Mouse (Mus musculus) cerebellum, adult 2 months (tissue): ENCODE results near the gene Fcgrt. TPM values are rescaled to one million over a fixed set of nuclear protein-coding genes. Genes with fewer than 3 reads are reported as not detected.

Experiments
- DNase-seq, 2 experiments: peaks; one replicate each; pipeline ENCODE4 v3.0.0; 2021
- H3K27ac ChIP-seq: fragments of 200-500 bp; 2 replicates; pipeline ENCODE4 v1.5.1; 2012; ENCODE audit warnings: low read length, control low read depth, inconsistent platforms; ENCODE audit not compliant: insufficient read depth
- H3K27me3 ChIP-seq: fragments of 200-500 bp; 2 replicates; pipeline ENCODE4 v1.6.1; 2012; ENCODE audit warnings: inconsistent platforms, mild to moderate bottlenecking, low read length, moderate library complexity; ENCODE audit not compliant: control insufficient read depth, insufficient read depth
- H3K4me1 ChIP-seq: fragments of 200-500 bp; 2 replicates; pipeline ENCODE4 v1.6.1; 2011; ENCODE audit warnings: low read length; ENCODE audit not compliant: control insufficient read depth, insufficient read depth
- H3K4me3 ChIP-seq: fragments of 200-500 bp; replicated peaks from 2 replicates; pipeline ENCODE3; 2011; ENCODE audit warnings: mild to moderate bottlenecking, low read depth, low read length, control low read depth; ENCODE audit not compliant: insufficient read depth
- CTCF ChIP-seq: fragments of 200-500 bp; IDR thresholded peaks from 2 replicates; pipeline ENCODE4 v1.5.1; 2011; ENCODE audit warnings: low read depth, mild to moderate bottlenecking, control low read depth, low read length, moderate library complexity, borderline replicate concordance; ENCODE audit not compliant: insufficient read depth
- POLR2A ChIP-seq: fragments of 200-500 bp; IDR thresholded peaks from 2 replicates; pipeline ENCODE4 v1.6.1; 2011; ENCODE audit warnings: low read length, control low read depth, borderline replicate concordance; ENCODE audit not compliant: insufficient read depth
- WGBS: fragments of 180-500 bp; shearing (Covaris S2); methylation state at CpG from one replicate; pipeline ENCODE4 v1.1.7; 2018; 5-methylcytosine and 5-hydroxymethylcytosine counted together
- polyA plus RNA-seq: library from polyadenylated mRNA; depleted of rRNA; stranded (reverse); fragments of >200 nt; gene quantifications from 2 replicates; pipeline ENCODE4 v1.2.3, GENCODE M21; 2012

Fcgrt gene
- polyA plus RNA-seq, 1 experiment: 32.1 TPM

DNA sequence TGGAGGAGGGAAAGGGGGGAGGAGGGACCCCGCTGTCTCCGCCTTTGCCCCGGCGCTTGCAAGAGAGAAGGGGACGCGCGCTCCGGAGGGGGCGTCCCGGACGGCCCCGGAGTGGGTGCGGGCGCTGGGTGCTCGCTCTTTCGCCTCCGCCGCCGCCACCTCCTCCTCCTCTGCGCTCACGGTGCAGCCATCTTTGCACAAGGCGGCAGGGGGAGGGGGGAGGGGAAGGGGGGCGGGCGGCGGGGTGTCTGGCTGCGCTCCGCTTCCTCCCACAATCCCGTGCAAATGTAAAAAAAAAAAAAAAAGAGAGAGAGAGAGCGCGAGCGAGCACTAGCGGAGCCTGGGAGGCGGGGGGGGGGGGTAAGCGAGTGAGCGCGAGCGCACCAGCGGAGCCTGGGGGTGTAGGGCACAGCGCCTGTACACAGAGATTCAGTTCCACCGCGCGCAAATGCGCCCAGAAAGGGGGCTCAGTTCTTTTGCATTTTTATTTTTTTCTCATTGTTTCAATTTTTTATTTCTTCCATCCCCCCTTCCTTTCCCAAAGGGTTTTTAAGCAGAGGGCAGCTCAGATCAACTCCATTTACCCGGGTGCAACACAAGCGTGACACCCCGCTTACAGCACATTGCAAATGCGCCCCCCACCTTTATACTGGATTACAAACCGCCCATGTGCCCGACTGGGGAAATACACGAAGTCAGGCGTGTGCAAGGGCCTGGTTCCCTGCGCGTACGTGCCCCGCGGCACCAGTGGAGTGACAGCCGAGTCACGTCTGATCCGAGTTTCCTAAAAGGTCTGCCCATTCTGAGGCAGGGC is 50.3 kb downstream of the Fcgrt start:
- WGBS: under 1% methylated on average over 42 of the region's 59 CpGs
- DNase-seq: peak; percentile 79 to 84

GRCm38 (mm10) chr7:45052862-45053116 is 50.9 kb downstream of the Fcgrt start, which contains the start of gene Prr12:
Gene Prr12 (minus strand): TSS chr7:45052881.
- Histone ChIP-seq H3K4me3 (peak within 1 kb of the TSS; percentile 70), H3K27me3 (no peaks in the 10 kb centered on the region), H3K4me1 (peaks cover 9% of the 10 kb centered on the region), H3K27ac (peak within 1 kb of the TSS; percentile 98)
- no peak for DNase-seq
- 0% methylated on average over 4 of the region's 18 CpGs for WGBS
- TF ChIP-seq CTCF (no peak), POLR2A (no peak)

More for the DNA sequence above, 50.3 kb downstream of the Fcgrt start:
- Histone ChIP-seq H3K27ac (peak overlapping the region; percentile 98), H3K27me3 (no peaks in the 10 kb centered on the region), H3K4me1 (peaks cover 6% of the 10 kb centered on the region), H3K4me3 (peak overlapping the region; percentile 70)
- peak; percentile 54 for TF ChIP-seq POLR2A
- TF ChIP-seq CTCF: no peak

- Histone ChIP-seq H3K4me3 (peak overlapping the region; percentile 70), H3K27ac (peak overlapping the region; percentile 79), H3K27me3 (no peaks in the 10 kb centered on the region), H3K4me1 (peaks cover 9% of the 10 kb centered on the region)
- WGBS: 1% methylated on average over 38 of the region's 38 CpGs
- TF ChIP-seq CTCF: no peak
- TF ChIP-seq POLR2A: no peak
- peak; percentile 61 to 66 for DNase-seq
Measured at GRCm38 (mm10) chr7:45052181-45052861, 51.3 kb downstream of the Fcgrt start.

- DNase-seq: no peak
- TF ChIP-seq POLR2A (no peak), CTCF (no peak)
- no peaks in the 10 kb centered on the region for H3K27me3 ChIP-seq
- no peak overlapping the region for H3K27ac ChIP-seq
- peak overlapping the region; percentile 70 for H3K4me3 ChIP-seq
- 4% methylated on average over 13 of the region's 13 CpGs for WGBS
- peaks cover 9% of the 10 kb centered on the region for H3K4me1 ChIP-seq
Measured at GRCm38 (mm10) chr7:45051601-45051974, 52.1 kb downstream of the Fcgrt start.

DNA sequence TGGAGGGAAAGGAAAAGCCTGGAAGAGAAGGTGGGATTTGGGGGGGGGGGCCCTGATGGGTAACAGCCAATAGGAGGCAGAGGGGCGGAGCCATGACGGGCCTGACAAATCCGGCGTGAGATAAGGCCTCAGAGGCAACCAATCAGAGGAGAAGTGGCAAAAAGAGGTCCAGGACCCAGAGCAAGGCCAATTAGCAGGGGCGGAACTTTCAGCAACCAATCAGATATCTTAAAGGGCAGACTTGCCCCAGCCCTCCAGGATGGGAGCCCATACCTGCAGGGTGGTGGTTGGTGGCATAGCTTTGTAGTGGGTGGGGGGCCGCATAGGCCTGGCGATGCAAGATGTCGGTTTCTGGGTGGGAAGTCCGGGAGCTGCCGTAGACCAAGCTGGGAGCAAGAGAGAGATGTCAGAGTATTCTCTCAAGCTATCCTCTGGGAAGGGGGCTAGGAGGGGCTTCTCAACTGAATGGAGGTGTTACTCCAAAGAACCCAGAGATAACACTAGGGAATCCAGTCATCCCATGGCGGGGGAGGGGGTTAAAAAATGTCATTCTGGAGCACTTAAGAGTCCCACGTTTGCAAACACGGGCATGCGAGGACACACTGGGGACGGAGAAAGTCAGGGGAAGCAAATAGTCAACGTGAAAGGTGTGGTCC is 52.6 kb downstream of the Fcgrt start:
- peak; percentile 71 to 86 for DNase-seq
- Histone ChIP-seq H3K4me1 (peaks cover 9% of the 10 kb centered on the region), H3K27ac (no peak overlapping the region), H3K27me3 (no peaks in the 10 kb centered on the region), H3K4me3 (peak overlapping the region; percentile 70)
- 3% methylated on average over 16 of the region's 16 CpGs for WGBS
- TF ChIP-seq POLR2A: no peak
- no peak for TF ChIP-seq CTCF

- 79% methylated on average over 23 of the region's 23 CpGs for WGBS
- no peak for DNase-seq
- Histone ChIP-seq H3K27me3 (no peaks in the 10 kb centered on the region), H3K4me3 (no peak overlapping the region), H3K27ac (no peak overlapping the region), H3K4me1 (peaks cover 9% of the 10 kb centered on the region)
- TF ChIP-seq POLR2A (no peak), CTCF (no peak)
Measured at GRCm38 (mm10) chr7:45048923-45049657, 54.6 kb downstream of the Fcgrt start.
